Mouse (Mus musculus): ENCODE data around the gene Gm3285.

DNA sequence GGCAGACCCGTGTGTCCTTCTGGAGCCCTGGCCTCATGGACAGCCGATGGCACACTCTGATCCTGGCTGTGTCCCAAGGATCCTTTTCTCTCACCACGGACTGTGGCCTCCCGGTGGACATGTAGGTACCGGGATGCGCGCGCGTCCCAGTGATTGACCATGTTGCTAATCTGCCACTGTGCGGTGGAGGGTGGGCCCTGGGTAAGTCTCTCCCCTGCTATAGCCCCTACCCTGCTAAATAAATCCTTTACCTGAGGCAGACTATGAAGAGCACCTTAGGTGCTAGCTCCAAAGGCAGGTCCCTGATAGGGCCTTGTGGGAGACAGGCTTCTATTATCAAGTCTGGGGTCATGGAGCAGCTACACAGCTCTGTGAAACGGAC lies 3.0 kb downstream of the Gm3285 start:
- no peak for TF ChIP-seq POLR2A (IDR thresholded peaks at IDR 0.05; ENCODE audit: borderline replicate concordance, extremely low read depth, low read depth, low read length)
- TF ChIP-seq CTCF (IDR thresholded peaks at IDR 0.05; ENCODE audit: insufficient read depth, low read length), result no peak

Data from lung, adult 2 months (tissue).